Mouse (Mus musculus) myocyte (in vitro differentiated cells): ENCODE data around the gene Apon. TPM values are rescaled to one million over a fixed set of nuclear protein-coding genes. Genes with fewer than 3 reads are reported as not detected.
A peak's percentile ranks its signal among the peaks of the same experiment; 100 is the strongest.

ENCODE experiments used
- H3K27me3 ChIP-seq: one replicate; pipeline ENCODE4 v1.6.1; 2011; ENCODE audit not compliant: control insufficient read depth, insufficient read depth, insufficient read length
- H3K36me3 ChIP-seq: one replicate; pipeline ENCODE4 v1.6.1; 2011; ENCODE audit not compliant: control insufficient read depth, insufficient read depth
- H3K4me2 ChIP-seq: one replicate; pipeline ENCODE4 v1.6.1; 2011; ENCODE audit warnings: low read depth, control low read depth
- H3K4me3 ChIP-seq: one replicate; pipeline ENCODE4 v1.5.1; 2011; ENCODE audit warnings: mild to moderate bottlenecking, control low read depth, moderate library complexity
- H3K79me2 ChIP-seq: one replicate; pipeline ENCODE4 v1.6.1; 2011; ENCODE audit not compliant: control insufficient read depth, insufficient read depth
- H3ac ChIP-seq: one replicate; pipeline ENCODE4 v1.6.1; 2011; ENCODE audit not compliant: control insufficient read depth, insufficient read length
- CEBPB ChIP-seq: IDR thresholded peaks from 2 replicates; pipeline ENCODE4 v1.6.1; 2011; ENCODE audit warnings: mild to moderate bottlenecking, moderate library complexity; ENCODE audit not compliant: poor library complexity, insufficient read depth, severe bottlenecking
- E2F4 ChIP-seq: IDR thresholded peaks from one replicate; pipeline ENCODE4 v1.6.1; 2011; ENCODE audit warnings: mild to moderate bottlenecking, control low read depth, moderate library complexity; ENCODE audit not compliant: insufficient read depth
- MAX ChIP-seq: IDR thresholded peaks from one replicate; pipeline ENCODE4 v1.6.1; 2011; ENCODE audit warnings: low read depth, mild to moderate bottlenecking, control low read depth
- MYOG ChIP-seq, 3 experiments: IDR thresholded peaks; one replicate each; pipeline ENCODE4 v1.6.1; 2011; ENCODE audit warnings: control low read depth in 2 of 3, low read depth in 2 of 3, mild to moderate bottlenecking in 2 of 3; ENCODE audit not compliant: insufficient read length in 2 of 3, control insufficient read depth in 1 of 3, insufficient read depth in 1 of 3
- POLR2A ChIP-seq: IDR thresholded peaks from one replicate; pipeline ENCODE4 v1.6.1; 2011; ENCODE audit warnings: low read depth, mild to moderate bottlenecking, control low read depth, moderate library complexity; ENCODE audit not compliant: insufficient read length
- POLR2AphosphoS2 ChIP-seq: IDR thresholded peaks from one replicate; pipeline ENCODE4 v1.6.1; 2011; ENCODE audit warnings: low read depth, control low read depth; ENCODE audit not compliant: insufficient read length
- REST ChIP-seq: IDR thresholded peaks from one replicate; pipeline ENCODE4 v1.6.1; 2011; ENCODE audit warnings: mild to moderate bottlenecking, control low read depth, moderate library complexity; ENCODE audit not compliant: insufficient read depth, insufficient read length
- SRF ChIP-seq: IDR thresholded peaks from one replicate; pipeline ENCODE4 v1.6.1; 2011; ENCODE audit warnings: low read depth; ENCODE audit not compliant: control insufficient read depth, insufficient read length
- TCF12 ChIP-seq: IDR thresholded peaks from one replicate; pipeline ENCODE4 v1.6.1; 2011; ENCODE audit warnings: mild to moderate bottlenecking, control low read depth; ENCODE audit not compliant: poor library complexity, insufficient read depth, severe bottlenecking
- polyA plus RNA-seq: library from polyadenylated mRNA; unstranded; fragments of >200 nt; fragmentation: generic; extraction: Trizol; gene quantifications from one replicate; pipeline ENCODE4 v1.2.1, GENCODE M21; 2012; ENCODE audit warnings: missing spikeins

The Apon gene
- polyA plus RNA-seq, 1 experiment, result 0.06 TPM

GRCm38 (mm10) chr10:128303126-128304021 is 49.5 kb downstream of the Apon start, which contains the start of gene Pan2:
Gene Pan2 (plus strand): TSS chr10:128303335.
- peak within 1 kb of the TSS; percentile 98 for H3K4me2 ChIP-seq
- peaks cover 4% of the 10 kb centered on the region for H3K36me3 ChIP-seq
- H3K27me3 ChIP-seq, result no peaks in the 10 kb centered on the region
- H3K79me2 ChIP-seq, result peaks cover 13% of the 10 kb centered on the region
- peak within 1 kb of the TSS; percentile 61 for H3K4me3 ChIP-seq
- peak within 1 kb of the TSS; percentile 3 for H3ac ChIP-seq
- TF ChIP-seq MAX, result no peak
- peak; percentile 64 for TF ChIP-seq POLR2AphosphoS2
- TF ChIP-seq SRF, result peak; percentile 17
- TF ChIP-seq E2F4, result no peak
- no peak for TF ChIP-seq CEBPB
- TF ChIP-seq POLR2A, result peak; percentile 57
- TF ChIP-seq REST, result no peak
- no peak for TF ChIP-seq MYOG (IDR thresholded peaks at IDR 0.05; ENCODE audit: control insufficient read depth in 1 of 3, insufficient read depth in 1 of 3, insufficient read length in 2 of 3, low read depth in 2 of 3)
- no peak for TF ChIP-seq TCF12

Other genes with a start within 250 kb of the Apon start
- not detected for gene Hsd17b6, start 246.5 kb upstream of the Apon start, polyA plus RNA-seq
- 9.1 TPM for gene Prim1, start 238.9 kb upstream of the Apon start, polyA plus RNA-seq
- 870 TPM for gene Naca, start 218.5 kb upstream of the Apon start, polyA plus RNA-seq
- gene Ptges3, start 195.1 kb upstream of the Apon start, polyA plus RNA-seq, result 84.3 TPM
- gene Atp5b, start 170.8 kb upstream of the Apon start, polyA plus RNA-seq, result 3,270 TPM
- gene Baz2a, start 162.5 kb upstream of the Apon start, polyA plus RNA-seq, result 12.7 TPM
- 97.3 TPM for gene Rbms2, start 73.8 kb upstream of the Apon start, polyA plus RNA-seq
- 1.1 TPM for gene Gls2, start 59.6 kb upstream of the Apon start, polyA plus RNA-seq
- 21.8 TPM for gene Spryd4, start 42.3 kb upstream of the Apon start, polyA plus RNA-seq
- not detected for gene Mip, start 28.3 kb upstream of the Apon start, polyA plus RNA-seq
- 4.9 TPM for gene Timeless, start 22.0 kb upstream of the Apon start, polyA plus RNA-seq
- gene Apof, start 14.6 kb downstream of the Apon start, polyA plus RNA-seq, result not detected
- 7.5 TPM for gene Stat2, start 16.5 kb downstream of the Apon start, polyA plus RNA-seq
- 0.24 TPM for gene Il23a, start 44.7 kb downstream of the Apon start, polyA plus RNA-seq
- 6.2 TPM for gene Pan2, start 49.2 kb downstream of the Apon start, polyA plus RNA-seq
- gene Cnpy2, start 68.4 kb downstream of the Apon start, polyA plus RNA-seq, result 91.8 TPM
- 253 TPM for gene Cs, start 83.6 kb downstream of the Apon start, polyA plus RNA-seq
- gene Coq10a, start 114.9 kb downstream of the Apon start, polyA plus RNA-seq, result 61.2 TPM
- 30.8 TPM for gene Ankrd52, start 123.0 kb downstream of the Apon start, polyA plus RNA-seq
- gene Slc39a5, start 147.1 kb downstream of the Apon start, polyA plus RNA-seq, result not detected
- 115 TPM for gene Nabp2, start 157.4 kb downstream of the Apon start, polyA plus RNA-seq
- gene Rnf41, start 157.6 kb downstream of the Apon start, polyA plus RNA-seq, result 35.2 TPM
- 52.5 TPM for gene Smarcc2, start 205.2 kb downstream of the Apon start, polyA plus RNA-seq
- gene Myl6, start 240.0 kb downstream of the Apon start, polyA plus RNA-seq, result 2,234 TPM
- gene Myl6b, start 244.6 kb downstream of the Apon start, polyA plus RNA-seq, result 734 TPM